Mouse (Mus musculus): Measurements from ENCODE around the gene Hpse. TPM values are rescaled to one million over a fixed set of nuclear protein-coding genes. Genes with fewer than 3 reads are reported as not detected.

Hpse gene
- total RNA-seq (2014; fragmentation: Nextera tagmentation) (not detected in 2 replicates), total RNA-seq (2017) (0.06 TPM in 1 of 2 replicates, not detected in the other), polyA plus RNA-seq (2012) (not detected in 2 replicates)

DNA sequence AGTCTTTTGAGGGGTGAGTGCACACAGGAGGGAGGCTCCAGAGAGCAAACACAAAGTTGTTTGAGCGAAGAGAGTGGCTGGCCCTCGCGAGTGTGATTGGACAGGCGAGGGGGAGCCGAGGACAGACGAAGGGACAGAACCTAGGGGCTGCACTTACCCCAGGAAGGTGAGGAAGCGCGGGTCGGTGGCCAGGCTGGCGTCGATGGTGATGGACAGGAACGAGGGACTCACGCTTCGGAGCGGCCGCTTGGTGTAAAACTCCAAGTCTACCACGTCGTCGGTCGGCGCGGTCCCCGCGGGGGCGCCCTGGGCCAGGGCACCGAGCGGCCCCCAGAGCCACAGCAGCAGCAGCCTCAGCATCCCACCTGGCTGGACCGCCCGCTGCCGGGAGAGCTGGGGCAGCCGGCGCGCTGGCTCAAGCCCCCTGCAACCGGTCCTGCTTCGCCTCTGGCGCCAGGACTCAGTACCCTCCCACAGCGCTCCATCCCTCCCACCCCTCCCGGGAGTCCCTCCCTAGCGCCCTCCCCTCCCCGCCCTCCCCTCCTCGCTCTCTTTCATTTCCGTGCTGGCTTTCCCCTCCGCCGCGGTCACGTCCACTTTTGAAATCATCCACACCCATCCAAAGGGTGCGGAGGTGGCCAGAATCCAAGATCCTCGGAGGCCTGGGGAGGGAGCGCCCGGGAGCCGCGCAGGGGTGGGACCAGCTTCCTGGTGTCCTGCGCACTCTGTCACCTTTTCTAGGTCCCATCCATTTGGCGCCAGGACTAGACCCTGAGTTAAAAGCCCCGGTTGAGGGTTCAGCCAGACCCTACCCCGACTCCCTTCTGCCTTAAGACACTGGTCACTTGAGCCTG lies at the start of gene Hpse:
TSS of gene Hpse (minus strand) at position 482 of the 854 bp plus-strand sequence.
- DNase-seq (ENCODE audit: low spot score) (no peak), ATAC-seq (ENCODE audit: extremely low read depth, insufficient number of reproducible peaks, low FRiP score, poor library complexity, severe bottlenecking) (no peak)
- H3K4me3 ChIP-seq (ENCODE audit: low read depth, low read length): no peak within 1 kb of the TSS
- no peaks in the 10 kb centered on the region for H3K4me1 ChIP-seq (ENCODE audit: insufficient read depth, low read depth, low read length)
- H3K9me3 ChIP-seq (replicated peaks): 0 out of 2 replicates have a peak, but pooled peaks cover 2% of the 10 kb centered on the region
- H3K36me3 ChIP-seq (replicated peaks): no peaks in the 10 kb centered on the region
- TF ChIP-seq CTCF (IDR thresholded peaks at IDR 0.05; ENCODE audit: low read depth, low read length) (no peak), GATA1 (IDR thresholded peaks at IDR 0.05; ENCODE audit: borderline replicate concordance, low read length) (no peak), POLR2AphosphoS5 (IDR thresholded peaks at IDR 0.05; ENCODE audit: insufficient replicate concordance, low read depth, low read length) (no peak), TAL1 (conservative IDR thresholded peaks at IDR 0.05; ENCODE audit: low read depth, low read length) (no peak)
- no peaks in the 10 kb centered on the region for H3K27me3 ChIP-seq (ENCODE audit: insufficient read depth, low read length)

DNA sequence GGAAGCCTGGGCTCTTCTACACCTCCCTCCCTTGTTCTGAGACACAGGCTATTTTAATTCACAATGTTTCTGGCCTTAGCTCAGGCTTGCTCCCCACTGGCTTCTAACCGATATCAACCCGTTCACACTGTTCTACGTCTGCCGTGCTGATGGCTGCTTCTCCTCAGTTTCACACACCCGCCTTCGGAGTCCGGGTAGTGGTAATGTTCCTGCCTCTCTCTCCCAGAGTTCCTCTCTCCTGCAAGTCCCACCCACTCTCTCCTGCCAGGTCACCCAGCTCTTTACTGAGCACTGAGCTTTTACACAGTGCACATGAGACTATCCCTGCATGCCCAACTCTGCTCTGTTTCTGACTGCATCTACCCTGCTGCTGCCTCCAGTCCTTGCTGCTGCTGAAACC lies 46.5 kb upstream of the Hpse start:
- H3K4me1 ChIP-seq (ENCODE audit: insufficient read depth, low read depth, low read length): no peaks in the 10 kb centered on the region
- TF ChIP-seq TAL1 (conservative IDR thresholded peaks at IDR 0.05; ENCODE audit: low read depth, low read length): no peak
- no peak for TF ChIP-seq GATA2 (IDR thresholded peaks at IDR 0.05; ENCODE audit: borderline replicate concordance, low read depth, low read length)
- TF ChIP-seq CTCF (IDR thresholded peaks at IDR 0.05; ENCODE audit: low read depth, low read length): no peak
- no peak for TF ChIP-seq GATA1 (IDR thresholded peaks at IDR 0.05; ENCODE audit: borderline replicate concordance, low read length)
- no peak for TF ChIP-seq POLR2AphosphoS5 (IDR thresholded peaks at IDR 0.05; ENCODE audit: insufficient replicate concordance, low read depth, low read length)
- H3K36me3 ChIP-seq (replicated peaks): peaks cover 96% of the 10 kb centered on the region
- DNase-seq (ENCODE audit: low spot score): no peak
- H3K4me3 ChIP-seq (ENCODE audit: low read depth, low read length): no peak overlapping the region
- no peaks in the 10 kb centered on the region for H3K27me3 ChIP-seq (ENCODE audit: insufficient read depth, low read length)
- no peak for ATAC-seq (ENCODE audit: extremely low read depth, insufficient number of reproducible peaks, low FRiP score, poor library complexity, severe bottlenecking)
- H3K9me3 ChIP-seq (replicated peaks): no peaks in the 10 kb centered on the region

DNA sequence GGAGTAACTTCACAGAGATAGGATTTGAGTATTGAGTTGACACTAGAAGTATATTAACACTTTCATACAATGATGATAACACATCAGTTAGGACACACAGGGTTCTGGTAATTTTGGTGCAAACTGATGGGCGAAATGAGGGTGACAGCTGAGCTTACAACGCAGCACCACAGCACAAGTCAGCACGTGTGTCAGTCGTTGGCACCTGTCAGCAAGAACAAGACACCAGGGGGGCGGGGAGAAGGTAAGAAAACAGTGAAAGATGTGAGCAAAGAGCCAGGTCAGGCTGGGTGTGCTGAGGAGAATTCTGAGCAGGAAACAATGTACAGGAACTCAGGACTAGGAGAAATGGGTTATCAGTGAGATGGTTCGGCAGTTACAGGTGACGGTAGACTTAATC lies 42.2 kb upstream of the Hpse start:
- Histone ChIP-seq H3K4me1 (ENCODE audit: insufficient read depth, low read depth, low read length) (0 out of 2 replicates have a peak, but pooled peaks cover 2% of the 10 kb centered on the region), H3K36me3 (replicated peaks) (peaks cover 64% of the 10 kb centered on the region), H3K27me3 (ENCODE audit: insufficient read depth, low read length) (no peaks in the 10 kb centered on the region; the same call in 1 of the 2 replicates), H3K9me3 (replicated peaks) (0 out of 2 replicates have a peak, but pooled peaks cover 2% of the 10 kb centered on the region), H3K4me3 (ENCODE audit: low read depth, low read length) (no peak overlapping the region)
- ATAC-seq (ENCODE audit: extremely low read depth, insufficient number of reproducible peaks, low FRiP score, poor library complexity, severe bottlenecking): no peak
- TF ChIP-seq GATA1 (IDR thresholded peaks at IDR 0.05; ENCODE audit: borderline replicate concordance, low read length): no peak
- no peak for TF ChIP-seq CTCF (IDR thresholded peaks at IDR 0.05; ENCODE audit: low read depth, low read length)
- TF ChIP-seq POLR2AphosphoS5 (IDR thresholded peaks at IDR 0.05; ENCODE audit: insufficient replicate concordance, low read depth, low read length): no peak
- TF ChIP-seq TAL1 (conservative IDR thresholded peaks at IDR 0.05; ENCODE audit: low read depth, low read length): no peak
- no peak for TF ChIP-seq GATA2 (IDR thresholded peaks at IDR 0.05; ENCODE audit: borderline replicate concordance, low read depth, low read length)
- no peak for DNase-seq (ENCODE audit: low spot score)

DNA sequence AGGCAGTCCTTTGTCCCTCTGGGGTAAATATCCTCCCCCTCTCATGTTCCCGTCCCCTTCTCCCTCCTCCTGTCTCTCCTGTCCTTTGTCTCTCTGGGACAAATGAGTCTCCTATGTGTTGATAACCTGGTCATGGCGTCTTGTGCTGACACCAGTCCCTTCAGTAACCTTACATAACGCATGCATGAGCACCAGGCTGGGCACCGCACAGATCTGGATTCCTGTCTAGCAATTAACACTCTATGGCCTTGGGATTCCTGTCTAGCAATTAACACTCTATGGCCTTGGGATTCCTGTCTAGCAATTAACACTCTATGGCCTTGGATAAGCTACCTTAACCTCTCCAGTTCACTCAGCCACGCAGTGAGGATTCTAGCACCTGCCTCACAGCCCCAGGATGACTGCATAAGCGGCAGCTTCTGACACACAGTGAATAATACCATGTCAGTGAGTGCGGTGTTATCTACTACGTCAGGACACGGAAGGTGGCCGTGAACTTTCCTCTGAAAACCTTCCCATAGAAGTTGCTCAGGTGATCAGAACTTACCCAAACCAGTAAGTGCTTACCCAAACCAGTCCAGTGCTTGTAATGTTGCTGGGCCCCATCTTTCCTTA lies 40.6 kb upstream of the Hpse start:
- Histone ChIP-seq H3K4me3 (ENCODE audit: low read depth, low read length) (no peak overlapping the region), H3K27me3 (ENCODE audit: insufficient read depth, low read length) (no peaks in the 10 kb centered on the region; the same call in 1 of the 2 replicates), H3K36me3 (replicated peaks) (peaks cover 48% of the 10 kb centered on the region), H3K4me1 (ENCODE audit: insufficient read depth, low read depth, low read length) (0 out of 2 replicates have a peak, but pooled peaks cover 2% of the 10 kb centered on the region), H3K9me3 (replicated peaks) (0 out of 2 replicates have a peak, but pooled peaks cover 2% of the 10 kb centered on the region)
- no peak for TF ChIP-seq GATA1 (IDR thresholded peaks at IDR 0.05; ENCODE audit: borderline replicate concordance, low read length)
- no peak for TF ChIP-seq CTCF (IDR thresholded peaks at IDR 0.05; ENCODE audit: low read depth, low read length)
- TF ChIP-seq GATA2 (IDR thresholded peaks at IDR 0.05; ENCODE audit: borderline replicate concordance, low read depth, low read length): no peak
- TF ChIP-seq POLR2AphosphoS5 (IDR thresholded peaks at IDR 0.05; ENCODE audit: insufficient replicate concordance, low read depth, low read length): no peak
- no peak for TF ChIP-seq TAL1 (conservative IDR thresholded peaks at IDR 0.05; ENCODE audit: low read depth, low read length)
- DNase-seq (ENCODE audit: low spot score) (no peak), ATAC-seq (ENCODE audit: extremely low read depth, insufficient number of reproducible peaks, low FRiP score, poor library complexity, severe bottlenecking) (no peak)

DNA sequence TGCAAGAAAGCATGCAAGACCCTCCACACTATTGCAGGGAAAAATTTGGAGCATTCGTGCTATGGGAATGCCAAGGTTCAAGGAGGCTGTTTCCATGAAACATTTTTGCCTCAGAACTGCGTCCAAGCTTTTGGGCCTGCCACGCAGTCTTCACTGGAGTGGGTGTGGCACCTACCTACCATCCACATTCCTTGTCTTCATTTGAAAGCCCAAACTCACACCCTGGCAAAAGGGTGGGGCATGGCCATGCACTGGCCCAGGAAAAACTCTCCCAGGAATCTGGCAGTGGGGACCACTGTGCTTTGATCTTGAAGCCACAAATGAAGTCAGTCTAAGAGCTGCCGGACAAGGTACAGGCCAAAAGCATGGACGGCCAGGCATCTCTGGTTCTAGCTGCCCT lies 38.6 kb upstream of the Hpse start:
- ATAC-seq (ENCODE audit: extremely low read depth, insufficient number of reproducible peaks, low FRiP score, poor library complexity, severe bottlenecking): no peak
- DNase-seq (ENCODE audit: low spot score): no peak
- H3K9me3 ChIP-seq (replicated peaks): 0 out of 2 replicates have a peak, but pooled peaks cover 2% of the 10 kb centered on the region
- peaks cover 3% of the 10 kb centered on the region; the same call in 1 of the 2 replicates for H3K27me3 ChIP-seq (ENCODE audit: insufficient read depth, low read length)
- TF ChIP-seq GATA1 (IDR thresholded peaks at IDR 0.05; ENCODE audit: borderline replicate concordance, low read length): no peak
- no peak for TF ChIP-seq POLR2AphosphoS5 (IDR thresholded peaks at IDR 0.05; ENCODE audit: insufficient replicate concordance, low read depth, low read length)
- no peak for TF ChIP-seq CTCF (IDR thresholded peaks at IDR 0.05; ENCODE audit: low read depth, low read length)
- TF ChIP-seq GATA2 (IDR thresholded peaks at IDR 0.05; ENCODE audit: borderline replicate concordance, low read depth, low read length): no peak
- TF ChIP-seq TAL1 (conservative IDR thresholded peaks at IDR 0.05; ENCODE audit: low read depth, low read length): no peak
- peaks cover 28% of the 10 kb centered on the region for H3K36me3 ChIP-seq (replicated peaks)
- no peak overlapping the region for H3K4me3 ChIP-seq (ENCODE audit: low read depth, low read length)
- H3K4me1 ChIP-seq (ENCODE audit: insufficient read depth, low read depth, low read length): peaks cover 10% of the 10 kb centered on the region

DNA sequence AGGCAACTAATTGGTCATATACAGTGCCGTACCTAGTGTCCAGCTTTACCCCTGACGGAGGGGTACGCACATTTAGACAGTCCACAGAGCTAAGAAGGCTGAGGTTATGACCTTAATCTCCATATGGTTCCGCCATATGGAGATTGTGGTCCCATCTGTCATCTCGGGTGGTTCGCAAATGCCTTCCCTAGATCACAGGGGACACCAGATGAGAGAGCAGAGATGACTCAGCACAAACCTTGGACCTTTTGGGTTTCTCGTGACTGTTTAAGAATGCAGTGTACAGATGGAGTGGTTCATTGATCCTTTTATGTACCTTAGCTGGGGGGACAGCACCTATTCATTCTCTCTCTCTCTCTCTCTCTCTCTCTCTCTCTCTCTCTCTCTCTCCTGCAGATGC lies 33.9 kb upstream of the Hpse start:
- H3K9me3 ChIP-seq (replicated peaks): 0 out of 2 replicates have a peak, but pooled peaks cover 2% of the 10 kb centered on the region
- no peak overlapping the region for H3K4me3 ChIP-seq (ENCODE audit: low read depth, low read length)
- no peak for TF ChIP-seq TAL1 (conservative IDR thresholded peaks at IDR 0.05; ENCODE audit: low read depth, low read length)
- TF ChIP-seq CTCF (IDR thresholded peaks at IDR 0.05; ENCODE audit: low read depth, low read length): no peak
- no peak for TF ChIP-seq GATA1 (IDR thresholded peaks at IDR 0.05; ENCODE audit: borderline replicate concordance, low read length)
- TF ChIP-seq GATA2 (IDR thresholded peaks at IDR 0.05; ENCODE audit: borderline replicate concordance, low read depth, low read length): no peak
- TF ChIP-seq POLR2AphosphoS5 (IDR thresholded peaks at IDR 0.05; ENCODE audit: insufficient replicate concordance, low read depth, low read length): no peak
- DNase-seq (ENCODE audit: low spot score) (no peak), ATAC-seq (ENCODE audit: extremely low read depth, insufficient number of reproducible peaks, low FRiP score, poor library complexity, severe bottlenecking) (peak; percentile 47; the same call in 1 of the 2 replicates)
- H3K36me3 ChIP-seq (replicated peaks): no peaks in the 10 kb centered on the region
- H3K4me1 ChIP-seq (ENCODE audit: insufficient read depth, low read depth, low read length): peaks cover 12% of the 10 kb centered on the region
- peaks cover 3% of the 10 kb centered on the region; the same call in 1 of the 2 replicates for H3K27me3 ChIP-seq (ENCODE audit: insufficient read depth, low read length)

Measured in G1E (cell line).